In genomic region chr5:120137038-120137437, GRCm38 (mm10) we compare ENCODE assay signal across 19 mouse cellular contexts. TPM values are rescaled to one million over a fixed set of nuclear protein-coding genes. Genes with fewer than 3 reads are reported as not detected.
DNase-seq lines count a peak whose midpoint lies in the region; ATAC-seq and TF ChIP-seq lines count a peak whose summit lies in the region.
"Had no signal": no experiment of that assay in that cellular context is flagged by ENCODE, and none has a peak within 500 bp of the region (broad histone marks: within the 10 kb centered on the region; RNA-seq: fewer than 3 reads in every experiment).

No protein-coding gene starts in this region.

- no peak overlapping the region for H3K9ac ChIP-seq in heart, embryonic 12.5 days
- H3K9ac ChIP-seq in liver, embryonic 15.5 days: peak overlapping the region; percentile 55
- H3K9ac ChIP-seq: embryonic facial prominence, embryonic 13.5 days; hindbrain, embryonic 15.5 days had no signal

- H3K9me3 ChIP-seq in heart, embryonic 12.5 days (replicated peaks): no peaks in the 10 kb centered on the region
- peaks cover 3% of the 10 kb centered on the region; the same call in 1 of the 2 replicates for H3K9me3 ChIP-seq in G1E (replicated peaks)
- H3K9me3 ChIP-seq in erythroblast, embryonic 14.5 days (ENCODE audit: control insufficient read depth, low read length): no peaks in the 10 kb centered on the region
- no peaks in the 10 kb centered on the region for H3K9me3 ChIP-seq in liver, embryonic 15.5 days (replicated peaks)
- H3K9me3 ChIP-seq: embryonic facial prominence, embryonic 13.5 days; hindbrain, embryonic 15.5 days; megakaryocyte, embryonic 14.5 days had no signal

- 84% methylated on average over 5 of the region's 5 CpGs for WGBS in heart, embryonic 12.5 days
- whole genome bisulfite sequencing in liver, embryonic 15.5 days (ENCODE audit: insufficient replicate concordance): 41% methylated on average over 5 of the region's 5 CpGs

- ATAC-seq in heart, embryonic 12.5 days (ENCODE audit: insufficient number of reproducible peaks, low FRiP score): peak; percentile 18; the same call in 1 of the 2 replicates
- ATAC-seq in G1E (ENCODE audit: extremely low read depth, insufficient number of reproducible peaks, low FRiP score, poor library complexity, severe bottlenecking): no peak
- peak; percentile 35 for ATAC-seq in liver, embryonic 15.5 days (ENCODE audit: insufficient read depth)
- no peak for ATAC-seq in megakaryocyte-erythroid progenitor cell, adult 5-6 weeks (replicated peaks; ENCODE audit: low FRiP score, low TSS enrichment, poor library complexity, severe bottlenecking)
- ATAC-seq: forebrain, embryonic 14.5 days had no signal

- H3K4me2 ChIP-seq in heart, embryonic 12.5 days: peak overlapping the region; percentile 37; the same call in 1 of the 2 replicates
- peak overlapping the region; percentile 79 for H3K4me2 ChIP-seq in liver, embryonic 15.5 days
- H3K4me2 ChIP-seq: embryonic facial prominence, embryonic 13.5 days; hindbrain, embryonic 15.5 days had no signal

- H3K36me3 ChIP-seq in heart, embryonic 12.5 days: peaks cover 40% of the 10 kb centered on the region
- H3K36me3 ChIP-seq in G1E (replicated peaks): peaks cover 96% of the 10 kb centered on the region
- peaks cover 97% of the 10 kb centered on the region for H3K36me3 ChIP-seq in erythroblast, embryonic 14.5 days (ENCODE audit: control insufficient read depth)
- peaks cover 33% of the 10 kb centered on the region for H3K36me3 ChIP-seq in liver, embryonic 15.5 days (replicated peaks)
- H3K36me3 ChIP-seq: hindbrain, embryonic 15.5 days had no signal

- peaks cover 35% of the 10 kb centered on the region for H3K4me1 ChIP-seq in heart, embryonic 12.5 days (replicated peaks)
- H3K4me1 ChIP-seq in G1E (ENCODE audit: insufficient read depth, low read depth, low read length): peaks cover 85% of the 10 kb centered on the region
- H3K4me1 ChIP-seq in erythroblast, embryonic 14.5 days (ENCODE audit: control insufficient read depth): peaks cover 86% of the 10 kb centered on the region
- peaks cover 73% of the 10 kb centered on the region for H3K4me1 ChIP-seq in liver, embryonic 15.5 days (replicated peaks)
- H3K4me1 ChIP-seq: embryonic facial prominence, embryonic 13.5 days had no signal

- no peaks in the 10 kb centered on the region for H3K27me3 ChIP-seq in heart, embryonic 12.5 days (replicated peaks)
- H3K27me3 ChIP-seq in G1E (ENCODE audit: insufficient read depth, low read length): no peaks in the 10 kb centered on the region
- H3K27me3 ChIP-seq in erythroblast, embryonic 14.5 days (ENCODE audit: control insufficient read depth): no peaks in the 10 kb centered on the region
- no peaks in the 10 kb centered on the region for H3K27me3 ChIP-seq in liver, embryonic 15.5 days
- H3K27me3 ChIP-seq: embryonic facial prominence, embryonic 13.5 days; hindbrain, embryonic 15.5 days; megakaryocyte, embryonic 14.5 days had no signal

- no peak overlapping the region for H3K4me3 ChIP-seq in heart, embryonic 12.5 days
- H3K4me3 ChIP-seq in G1E (ENCODE audit: low read depth, low read length): peak overlapping the region; percentile 72; the same call in 1 of the 2 replicates
- peak overlapping the region; percentile 58 for H3K4me3 ChIP-seq in erythroblast, embryonic 14.5 days (replicated peaks)
- H3K4me3 ChIP-seq in liver, embryonic 15.5 days (replicated peaks): peak overlapping the region; percentile 38
- H3K4me3 ChIP-seq: embryonic facial prominence, embryonic 13.5 days; hindbrain, embryonic 15.5 days had no signal

- no peak for TF ChIP-seq CTCF in G1E (IDR thresholded peaks at IDR 0.05; ENCODE audit: low read depth, low read length)

- no peak for DNase-seq in heart, adult 11 months
- no peak for DNase-seq in G1E (ENCODE audit: low spot score)
- DNase-seq in thymus, postnatal 10 days (ENCODE audit: low spot score in 2 of 2): no peak
- DNase-seq in frontal cortex, postnatal 25 days (ENCODE audit: low spot score in 2 of 2): no peak
- DNase-seq: cerebellum, adult 11 months; cerebellum, postnatal 25 days; kidney, adult 18-20 months; kidney, postnatal 25 days; layer of hippocampus, adult 9-11 months; left cerebral cortex, postnatal 4 days; thymus, adult 18-20 months had no signal

- peak overlapping the region; percentile 35; the same call in 1 of the 2 replicates for H3K27ac ChIP-seq in heart, embryonic 12.5 days (ENCODE audit: poor library complexity, severe bottlenecking)
- peak overlapping the region; percentile 87 for H3K27ac ChIP-seq in liver, embryonic 15.5 days (replicated peaks)
- H3K27ac ChIP-seq: embryonic facial prominence, embryonic 13.5 days had no signal

RNA-seq across cellular contexts. Expression of gene Rbm19, which starts 20.8 kb away (rescaled TPM):
- 21.9 and 22.8 TPM in 2 replicates for polyA plus RNA-seq in heart, embryonic 12.5 days (2016; fragmentation: Nextera tagmentation; extraction: Ambion mirVana)
- total RNA-seq in G1E (2014; fragmentation: Nextera tagmentation): 17.3 and 19.3 TPM in 2 replicates
- total RNA-seq in G1E (2017): 25.1 and 25.8 TPM in 2 replicates
- 34.8 and 42.5 TPM in 2 replicates for polyA plus RNA-seq in G1E (2012)
- 2.3 and 3.2 TPM in 2 replicates for polyA plus RNA-seq in erythroblast, embryonic 14.5 days (2012)
- 9.2 and 10.9 TPM in 2 replicates for polyA plus RNA-seq in liver, embryonic 15.5 days (2015; fragmentation: Nextera tagmentation; extraction: Ambion mirVana)
- 21.3 and 57.4 TPM in 2 replicates for total RNA-seq in megakaryocyte-erythroid progenitor cell, adult 5-6 weeks (2014; fragmentation: Nextera tagmentation)
- 24.7 and 33.2 TPM in 2 replicates for total RNA-seq in megakaryocyte-erythroid progenitor cell, adult 5-6 weeks (2017)

Comparison
In these comparisons a context has a peak if more than half of its experiments do, and no peak if none do; other contexts are left out.
1. ATAC-seq: peak in heart, embryonic 12.5 days (single experiment) and liver, embryonic 15.5 days (single experiment); none in G1E (single experiment) and megakaryocyte-erythroid progenitor cell, adult 5-6 weeks (single experiment).